Mouse (Mus musculus): ENCODE data around the gene Pah.

- TF ChIP-seq CTCF (IDR thresholded peaks at IDR 0.05; ENCODE audit: low read depth) (no peak), EP300 (optimal IDR thresholded peaks at IDR 0.05) (no peak)
Observed at GRCm38 (mm10) chr10:87625196-87625595, 103.6 kb downstream of the Pah start.
